Mouse (Mus musculus) gastrocnemius, adult 2 months (tissue): ENCODE results near the gene Gcdh. TPM values are rescaled to one million over a fixed set of nuclear protein-coding genes. Genes with fewer than 3 reads are reported as not detected.

Experiments used
- DNase-seq: peaks from one replicate; pipeline ENCODE4 v3.0.0; 2022
- H3K27ac ChIP-seq: fragments of 200-600 bp; 2 replicates; pipeline ENCODE4 v1.8.1; 2022; ENCODE audit warnings: mild to moderate bottlenecking
- H3K4me3 ChIP-seq: fragments of 200-600 bp; 2 replicates; pipeline ENCODE4 v1.8.1; 2022; ENCODE audit warnings: mild to moderate bottlenecking, moderate library complexity
- CTCF ChIP-seq: fragments of 200-600 bp; IDR thresholded peaks from 2 replicates; pipeline ENCODE4 v1.8.1; 2022; ENCODE audit warnings: antibody characterized with exemption, mild to moderate bottlenecking, moderate library complexity
- intact Hi-C: fragments of 180-260 bp; cut with DNase I; formaldehyde crosslinking; loops from one replicate; pipeline ENCODE4 v1.15.1; 2025
- microRNA-seq: library from miRNA; unstranded; fragments of <30 nt; microRNA quantifications from one replicate; pipeline ENCODE4 v1.2.0, GENCODE M21; 2021
- total RNA-seq, 2 experiments: library from RNA; stranded (reverse); gene quantifications; 2 replicates each; pipeline ENCODE4 v1.2.3; 2021

The Gcdh gene
- total RNA-seq, 2 experiments from 2014 or later: 33.9 to 51.1 TPM

DNA sequence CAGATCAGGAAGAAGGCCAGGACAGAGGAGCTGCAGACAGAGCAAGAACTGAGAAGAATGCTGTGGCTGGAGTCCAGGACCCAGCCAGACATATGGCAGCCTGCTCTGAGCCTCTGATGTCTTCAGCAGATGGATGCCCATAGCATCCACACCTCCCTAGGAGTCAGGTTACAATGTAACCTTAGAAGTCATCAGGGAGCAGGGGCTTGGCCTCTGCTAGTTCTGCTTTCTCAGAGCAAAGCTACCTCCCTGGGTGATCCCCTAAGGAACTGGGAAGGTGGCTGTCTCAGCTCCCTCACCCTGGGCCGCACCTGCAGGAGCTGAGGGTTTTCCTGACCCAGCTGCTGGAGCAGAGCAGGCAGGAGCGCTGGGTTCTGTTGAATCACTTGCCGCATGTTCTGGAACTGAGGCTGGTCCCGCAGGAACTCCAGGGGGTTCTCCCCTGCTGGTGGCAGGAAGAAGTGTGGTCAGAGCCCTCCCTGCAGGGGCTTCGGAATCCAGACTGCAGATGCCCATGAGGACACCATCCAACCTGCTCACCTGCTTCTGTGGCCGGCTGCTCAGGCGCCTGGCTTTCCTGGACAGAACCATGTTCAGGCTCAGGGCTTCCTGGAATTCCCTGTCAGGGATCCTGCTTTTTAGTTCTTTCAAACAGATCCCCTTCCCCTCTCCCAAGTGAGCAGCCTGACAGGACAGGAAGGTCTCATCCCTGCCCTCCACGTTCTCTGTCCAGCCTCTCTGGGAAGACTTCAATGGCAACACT, 56.4 kb downstream of the Gcdh start:
- intact Hi-C loops: no loop called here
- no peak for TF ChIP-seq CTCF
- peak overlapping the region; percentile 13; the same call in 1 of the 2 replicates for H3K27ac ChIP-seq
- DNase-seq: no peak
- no peak overlapping the region for H3K4me3 ChIP-seq

Small RNA genes lying within 50 kb of the gene (microRNA-seq; reads per million reads assigned to microRNA genes)
- gene Gm24197 (not detected), gene Mir7069 (not detected)

Other genes starting within 250 kb of the Gcdh start
- 1 to 10 TPM; 5.9 to 6.5 TPM for gene Ier2, start 231.1 kb downstream of the Gcdh start, total RNA-seq
- 10 to 100 TPM; 45.6 to 57.5 TPM for gene Trmt1, start 207.6 kb downstream of the Gcdh start, total RNA-seq
- gene Nacc1, start 206.1 kb downstream of the Gcdh start, total RNA-seq: 10 to 100 TPM; 18.7 to 24.3 TPM
- 1 to 10 TPM; 1.1 to 1.3 TPM for gene Lyl1, start 192.5 kb downstream of the Gcdh start, total RNA-seq
- gene G430095P16Rik, start 170.9 kb downstream of the Gcdh start, total RNA-seq: under 1 TPM; 0.36 to 0.78 TPM
- gene Nfix, start 93.6 kb downstream of the Gcdh start, total RNA-seq: 100 to 1,000 TPM; 465 to 558 TPM
- 10 to 100 TPM; 10.2 to 14.3 TPM for gene Dand5, start 71.1 kb downstream of the Gcdh start, total RNA-seq
- gene Gadd45gip1, start 62.4 kb downstream of the Gcdh start, total RNA-seq: 10 to 100 TPM; 16.2 to 30.4 TPM
- 100 to 1,000 TPM; 159 to 172 TPM for gene Rad23a, start 53.3 kb downstream of the Gcdh start, total RNA-seq
- 100 to 1,000 TPM; 149 to 205 TPM for gene Calr, start 47.0 kb downstream of the Gcdh start, total RNA-seq
- 10 to 100 TPM; 23.8 to 24.9 TPM for gene Farsa, start 36.9 kb downstream of the Gcdh start, total RNA-seq
- 1 to 10 TPM; 1.2 to 1.8 TPM for gene Syce2, start 21.8 kb downstream of the Gcdh start, total RNA-seq
- not detected for gene Klf1, start 8.0 kb upstream of the Gcdh start, total RNA-seq
- 1 to 10 TPM; 4.0 to 8.4 TPM for gene Dnase2a, start 14.6 kb upstream of the Gcdh start, total RNA-seq
- gene Mast1, start 43.4 kb upstream of the Gcdh start, total RNA-seq: under 1 TPM in 1 of 2 experiments, not detected in 1; 0.17 TPM
- gene Rtbdn, start 53.1 kb upstream of the Gcdh start, total RNA-seq: not detected
- not detected for gene Gm49661, start 75.5 kb upstream of the Gcdh start, total RNA-seq
- 100 to 1,000 TPM; 151 to 245 TPM for gene Prdx2, start 75.7 kb upstream of the Gcdh start, total RNA-seq
- 10 to 100 TPM; 22.1 to 25.9 TPM for gene Rnaseh2a, start 75.8 kb upstream of the Gcdh start, total RNA-seq
- gene Junb, start 84.8 kb upstream of the Gcdh start, total RNA-seq: 10 to 100 TPM in 1 of 2 experiments, 1 to 10 TPM in 1; 5.7 to 10.1 TPM
- 1 to 10 TPM; 1.4 to 2.0 TPM for gene Hook2, start 96.7 kb upstream of the Gcdh start, total RNA-seq
- gene Best2, start 120.6 kb upstream of the Gcdh start, total RNA-seq: not detected
- 10 to 100 TPM; 50.6 to 58.0 TPM for gene Asna1, start 131.4 kb upstream of the Gcdh start, total RNA-seq
- gene Trir, start 132.9 kb upstream of the Gcdh start, total RNA-seq: 10 to 100 TPM; 71.9 to 72.4 TPM
- gene Tnpo2, start 143.0 kb upstream of the Gcdh start, total RNA-seq: 10 to 100 TPM; 29.9 to 33.4 TPM
- 1 to 10 TPM; 1.4 to 1.5 TPM for gene Fbxw9, start 166.1 kb upstream of the Gcdh start, total RNA-seq
- gene Gm5741, start 174.1 kb upstream of the Gcdh start, total RNA-seq: not detected
- gene Dhps, start 177.8 kb upstream of the Gcdh start, total RNA-seq: 10 to 100 TPM; 27.0 to 28.2 TPM
- 10 to 100 TPM; 44.2 to 44.9 TPM for gene Wdr83os, start 186.8 kb upstream of the Gcdh start, total RNA-seq
- 10 to 100 TPM; 16.5 to 17.2 TPM for gene Wdr83, start 187.4 kb upstream of the Gcdh start, total RNA-seq
- gene Man2b1, start 189.3 kb upstream of the Gcdh start, total RNA-seq: 10 to 100 TPM in 1 of 2 experiments, 1 to 10 TPM in 1; 8.1 to 10.3 TPM
- 1 to 10 TPM in 1 of 2 experiments, under 1 TPM in 1; 0.84 to 1.2 TPM for gene Zfp791, start 229.2 kb upstream of the Gcdh start, total RNA-seq